Mouse (Mus musculus) urinary bladder, postnatal 10 days (tissue): ENCODE data around the gene Hmgn3.

Source experiments
- DNase-seq: peaks from one replicate; pipeline ENCODE4 v3.0.0; 2022; ENCODE audit warnings: low spot score

The Hmgn3 gene

DNA sequence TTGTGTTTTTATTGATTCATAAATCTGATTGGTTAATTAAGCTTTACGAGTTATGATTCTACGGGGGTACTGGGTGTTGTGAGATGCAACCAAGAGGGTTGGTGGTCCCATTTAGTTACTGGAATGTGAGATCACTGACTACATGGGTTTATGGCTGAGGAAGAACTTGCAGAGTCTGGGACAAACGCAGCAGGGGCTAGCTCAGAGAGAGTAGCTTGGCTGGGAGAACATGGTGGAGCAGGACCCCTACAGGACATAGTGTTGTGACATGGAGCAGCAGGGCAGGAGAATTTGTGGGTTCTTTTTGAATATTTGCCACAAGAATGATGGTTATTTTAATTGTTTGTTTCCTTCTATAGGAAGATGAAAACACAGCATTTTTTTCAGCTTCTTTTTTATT is 45.7 kb downstream of the Hmgn3 start:
- no peak for DNase-seq

GRCm38 (mm10) chr9:83098652-83099307 is 47.7 kb downstream of the Hmgn3 start:
- no peak for DNase-seq

- no peak for DNase-seq
These were observed 48.7 kb downstream of the Hmgn3 start for GRCm38 (mm10) chr9:83097816-83098215.

GRCm38 (mm10) chr9:83094649-83095336 is 51.7 kb downstream of the Hmgn3 start:
- no peak for DNase-seq

DNA sequence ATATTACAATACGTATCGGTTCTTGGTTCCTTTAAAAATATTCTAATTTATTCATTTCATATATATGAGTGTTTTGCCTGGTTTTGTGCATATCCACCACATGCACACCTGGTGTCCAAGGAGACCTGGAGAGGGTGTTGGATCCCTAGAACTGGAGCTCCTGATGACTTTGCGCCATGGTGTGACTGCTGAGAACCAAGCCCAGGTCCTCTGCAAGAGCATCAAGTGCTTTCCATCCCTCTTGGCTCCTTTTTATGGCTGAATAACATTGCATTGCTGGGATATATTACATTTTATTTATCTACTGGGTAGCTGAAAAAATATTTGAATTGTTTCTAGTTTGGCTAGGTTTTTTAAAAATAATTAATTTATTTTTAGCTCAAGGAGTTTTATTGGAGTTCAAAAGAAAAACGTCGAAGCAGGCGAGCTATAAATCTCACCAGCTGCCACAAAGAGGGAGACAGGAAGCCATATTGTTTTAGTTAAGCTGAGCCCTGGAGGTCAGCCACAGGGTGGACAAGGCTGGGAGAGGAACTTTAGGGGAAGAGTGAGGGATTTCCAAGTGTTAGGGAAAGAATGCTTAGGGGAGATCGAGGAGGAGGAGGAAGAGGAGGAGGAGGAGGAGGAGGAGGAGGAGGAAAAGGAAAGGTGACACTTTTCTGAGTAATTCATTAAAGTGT is 62.6 kb downstream of the Hmgn3 start:
- DNase-seq: no peak

- DNase-seq: no peak
These were observed 63.4 kb downstream of the Hmgn3 start for GRCm38 (mm10) chr9:83083091-83083490.

DNA sequence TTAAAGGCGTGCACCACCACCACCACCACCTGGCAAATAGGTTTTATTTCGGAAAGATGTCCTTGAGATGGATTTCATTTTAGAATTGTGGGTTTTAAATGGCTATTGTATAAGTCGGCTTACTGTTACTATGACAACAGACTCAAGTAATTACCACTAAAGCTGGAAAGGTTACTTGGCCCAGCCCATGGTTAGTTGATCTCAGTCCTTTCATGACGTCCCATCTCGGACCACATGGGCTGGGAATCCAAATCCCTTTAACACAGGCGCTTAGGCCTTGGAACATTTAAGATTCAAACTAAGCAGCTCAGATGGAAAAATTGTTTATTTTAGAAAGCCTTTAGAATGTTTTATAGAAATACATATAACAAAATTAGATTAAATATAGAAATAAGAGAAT is 64.2 kb downstream of the Hmgn3 start:
- DNase-seq: no peak

GRCm38 (mm10) chr9:83079724-83080123 is 66.8 kb downstream of the Hmgn3 start:
- DNase-seq: no peak

- no peak for DNase-seq
These were observed 78.2 kb downstream of the Hmgn3 start for GRCm38 (mm10) chr9:83068246-83068645.

GRCm38 (mm10) chr9:83061289-83061688 is 85.2 kb downstream of the Hmgn3 start:
- DNase-seq: no peak
